Mouse (Mus musculus) c-Kit-positive CD71-positive TER-119-negative erythroid progenitor cells, embryonic 14.5 days (primary cell): Measurements from ENCODE around the gene Apbb1.

Source experiments
- DNase-seq: peaks from one replicate; pipeline ENCODE4 v3.0.0-alpha.2; 2013; ENCODE audit warnings: low read depth

Gene Apbb1

GRCm38 (mm10) chr7:105570756-105571155, 10.7 kb downstream of the Apbb1 start:
- DNase-seq: no peak

- DNase-seq: no peak
These were observed 11.6 kb downstream of the Apbb1 start for GRCm38 (mm10) chr7:105569512-105570496.

GRCm38 (mm10) chr7:105568988-105569471, 12.4 kb downstream of the Apbb1 start:
- no peak for DNase-seq

GRCm38 (mm10) chr7:105568583-105568982, 12.9 kb downstream of the Apbb1 start:
- DNase-seq: no peak

GRCm38 (mm10) chr7:105565071-105565836, 16.2 kb downstream of the Apbb1 start:
- no peak for DNase-seq

GRCm38 (mm10) chr7:105563367-105563766, 18.1 kb downstream of the Apbb1 start:
- no peak for DNase-seq

- DNase-seq: no peak
These were observed 19.1 kb downstream of the Apbb1 start for GRCm38 (mm10) chr7:105562317-105562716.

- DNase-seq: no peak
These were observed 22.4 kb downstream of the Apbb1 start for GRCm38 (mm10) chr7:105559016-105559415.

GRCm38 (mm10) chr7:105557671-105558070, 23.8 kb downstream of the Apbb1 start:
- DNase-seq: no peak

GRCm38 (mm10) chr7:105556406-105556805, 25.0 kb downstream of the Apbb1 start:
- no peak for DNase-seq

GRCm38 (mm10) chr7:105555571-105555970, 25.9 kb downstream of the Apbb1 start:
- no peak for DNase-seq

GRCm38 (mm10) chr7:105554212-105554942, 27.1 kb downstream of the Apbb1 start, which contains the start of gene Smpd1:
TSS of gene Smpd1 (plus strand) at chr7:105554360.
- DNase-seq: peak; percentile 89

GRCm38 (mm10) chr7:105553456-105554211, 27.8 kb downstream of the Apbb1 start:
- DNase-seq: no peak

GRCm38 (mm10) chr7:105549035-105549434, 32.4 kb downstream of the Apbb1 start:
- DNase-seq: no peak

- DNase-seq: no peak
These were observed 33.5 kb downstream of the Apbb1 start for GRCm38 (mm10) chr7:105547970-105548369.

- DNase-seq: no peak
These were observed 35.5 kb downstream of the Apbb1 start for GRCm38 (mm10) chr7:105545986-105546385.

- DNase-seq: no peak
These were observed 47.3 kb downstream of the Apbb1 start for GRCm38 (mm10) chr7:105534162-105534561.

GRCm38 (mm10) chr7:105528094-105528493, 53.4 kb downstream of the Apbb1 start:
- DNase-seq: no peak

- no peak for DNase-seq
These were observed 54.0 kb downstream of the Apbb1 start for GRCm38 (mm10) chr7:105527306-105527937.

GRCm38 (mm10) chr7:105524222-105524621, 57.2 kb downstream of the Apbb1 start:
- DNase-seq: no peak

- no peak for DNase-seq
These were observed 61.3 kb downstream of the Apbb1 start for GRCm38 (mm10) chr7:105520201-105520600.
